Mouse (Mus musculus): ENCODE data around the gene Ptch2. TPM values are rescaled to one million over a fixed set of nuclear protein-coding genes. Genes with fewer than 3 reads are reported as not detected.

Ptch2 gene
- total and polyA plus RNA-seq, 3 experiments: 0.33 TPM; not detected in 2

DNA sequence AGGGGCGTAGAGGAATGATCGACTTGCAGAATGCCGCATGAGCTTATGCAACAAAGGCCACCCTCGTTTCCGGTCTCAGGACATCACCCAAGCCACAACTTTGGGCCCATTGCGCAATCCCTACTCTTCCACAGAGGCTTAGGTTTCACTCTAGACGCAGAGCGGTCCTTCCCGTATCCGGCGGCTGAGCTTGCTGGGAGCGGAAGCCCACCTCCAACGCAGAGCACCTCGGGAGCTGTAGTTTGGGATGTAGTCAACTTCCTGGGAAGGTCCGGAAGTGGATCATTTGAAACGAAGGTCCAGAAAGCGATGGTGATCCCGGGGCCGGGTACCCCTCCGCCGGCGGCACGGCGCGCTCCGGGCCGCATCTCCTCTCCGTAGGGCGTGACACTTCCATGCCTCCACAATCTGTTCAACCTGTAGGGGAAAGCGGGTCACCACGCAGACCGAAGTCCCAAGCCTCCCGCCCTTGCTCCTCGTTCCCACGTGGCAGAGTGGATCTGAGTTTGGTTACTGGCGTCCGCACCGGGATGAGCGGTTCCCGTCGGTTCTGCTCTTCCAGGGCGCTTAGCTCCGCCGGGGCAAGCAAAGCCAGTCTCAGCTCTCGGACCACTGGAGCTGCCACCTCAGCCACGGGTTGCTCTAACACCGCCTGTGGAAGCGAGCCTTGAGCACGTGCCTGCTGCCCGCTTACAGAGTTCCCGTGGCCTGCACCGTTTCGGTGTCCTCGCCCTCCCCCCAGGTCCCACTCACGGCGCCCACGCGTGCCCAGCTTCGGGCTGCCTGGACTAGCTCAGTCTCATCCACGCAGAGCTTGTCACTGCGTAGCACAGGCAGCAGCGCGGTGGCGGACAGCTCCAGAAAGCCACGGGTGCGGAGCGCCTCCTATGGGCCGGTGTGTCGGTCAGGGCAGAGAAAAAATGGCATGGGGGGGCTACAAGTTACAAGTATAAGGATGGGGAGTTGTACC, 24.9 kb downstream of the Ptch2 start (continued):
- TF ChIP-seq CTCF (IDR thresholded peaks at IDR 0.05 in 2 of 3, conservative IDR thresholded peaks at IDR 0.05 in 1 of 3; ENCODE audit: control insufficient read depth in 1 of 3, insufficient read depth in 1 of 3, low read depth in 2 of 3, low read length in 3 of 3, poor library complexity in 1 of 3, severe bottlenecking in 1 of 3): peak; percentile 66 to 90 (median 86)
- no peak for TF ChIP-seq POLR2AphosphoS5 (IDR thresholded peaks at IDR 0.05; ENCODE audit: borderline replicate concordance, low read depth, low read length)
- peak; percentile 100 for TF ChIP-seq ELF1 (IDR thresholded peaks at IDR 0.05; ENCODE audit: low read depth, low read length)
- TF ChIP-seq SMC3 (IDR thresholded peaks at IDR 0.05; ENCODE audit: low read depth, low read length): peak; percentile 32; the same call in 1 of the 2 replicates
- peak; percentile 94 for TF ChIP-seq MXI1 (IDR thresholded peaks at IDR 0.05; ENCODE audit: low read depth, low read length)
- TF ChIP-seq UBTF (IDR thresholded peaks at IDR 0.05; ENCODE audit: borderline replicate concordance, insufficient read depth, low read depth, low read length): no peak
- peak; percentile 96 for TF ChIP-seq TBP (IDR thresholded peaks at IDR 0.05; ENCODE audit: low read depth, low read length)
- TF ChIP-seq ZNF384 (IDR thresholded peaks at IDR 0.05; ENCODE audit: low read depth, low read length): peak; percentile 66
- no peak for TF ChIP-seq MEF2A (IDR thresholded peaks at IDR 0.05; ENCODE audit: extremely low read depth, insufficient replicate concordance, low read depth, low read length, poor library complexity, severe bottlenecking)
- no peak for TF ChIP-seq GATA1 (IDR thresholded peaks at IDR 0.05; ENCODE audit: low read depth, low read length)
- no peak for TF ChIP-seq ZC3H11A (IDR thresholded peaks at IDR 0.05; ENCODE audit: low read depth, low read length)
- no peak for TF ChIP-seq MYB (IDR thresholded peaks at IDR 0.05; ENCODE audit: low read depth, low read length)
- TF ChIP-seq POLR2A (IDR thresholded peaks at IDR 0.05; ENCODE audit: control insufficient read depth in 1 of 2, insufficient read depth in 1 of 2, low read depth in 1 of 2, low read length in 2 of 2, poor library complexity in 1 of 2): peak; percentile 69 to 96

DNA sequence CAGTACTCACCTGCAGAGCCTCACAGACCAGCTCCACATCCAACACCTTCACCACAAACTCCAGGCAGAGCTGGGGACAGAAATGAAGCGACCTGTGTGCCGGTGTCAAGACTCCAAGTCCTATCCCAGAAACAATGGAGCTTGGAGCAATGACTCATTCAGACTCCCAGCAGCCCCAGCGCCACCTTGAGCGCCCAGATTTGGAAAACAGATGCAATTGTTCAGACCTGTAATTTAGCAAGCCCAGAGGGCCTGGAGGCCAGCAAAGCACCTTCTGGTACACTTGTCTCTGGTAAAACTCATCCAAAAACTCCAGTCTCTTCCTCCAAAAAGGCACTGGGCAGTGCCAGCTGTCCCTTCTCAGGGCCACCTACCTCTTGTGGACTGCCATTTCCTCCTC, 26.3 kb downstream of the Ptch2 start:
- no peak overlapping the region for H3K27ac ChIP-seq (ENCODE audit: control insufficient read depth, low read depth, low read length)
- H3K27me3 ChIP-seq (ENCODE audit: control insufficient read depth in 1 of 2, insufficient read depth in 2 of 2, low read length in 2 of 2): no peaks in the 10 kb centered on the region
- peaks cover 13% of the 10 kb centered on the region for H3K79me2 ChIP-seq (ENCODE audit: control insufficient read depth, insufficient read depth, low read length, poor library complexity)
- H3K4me1 ChIP-seq (ENCODE audit: control insufficient read depth in 1 of 2, insufficient read depth in 2 of 2, low read length in 2 of 2): peaks cover 4 to 35% of the 10 kb centered on the region in 2 experiments
- no peak for TF ChIP-seq GATA1 (IDR thresholded peaks at IDR 0.05; ENCODE audit: low read depth, low read length)
- TF ChIP-seq SMC3 (IDR thresholded peaks at IDR 0.05; ENCODE audit: low read depth, low read length): no peak
- no peak for TF ChIP-seq MEF2A (IDR thresholded peaks at IDR 0.05; ENCODE audit: extremely low read depth, insufficient replicate concordance, low read depth, low read length, poor library complexity, severe bottlenecking)
- no peak for TF ChIP-seq EP300 (IDR thresholded peaks at IDR 0.05; ENCODE audit: low read depth in 1 of 2, low read length in 2 of 2)
- no peak for TF ChIP-seq ZC3H11A (IDR thresholded peaks at IDR 0.05; ENCODE audit: low read depth, low read length)
- TF ChIP-seq RAD21 (IDR thresholded peaks at IDR 0.05; ENCODE audit: low read depth, low read length): no peak
- no peak for TF ChIP-seq ELF1 (IDR thresholded peaks at IDR 0.05; ENCODE audit: low read depth, low read length)
- no peak for TF ChIP-seq JUND (IDR thresholded peaks at IDR 0.05; ENCODE audit: low read depth, low read length)
- no peak for TF ChIP-seq TBP (IDR thresholded peaks at IDR 0.05; ENCODE audit: low read depth, low read length)
- TF ChIP-seq ZNF384 (IDR thresholded peaks at IDR 0.05; ENCODE audit: low read depth, low read length): no peak
- no peak for TF ChIP-seq ZKSCAN1 (IDR thresholded peaks at IDR 0.05; ENCODE audit: low read depth, low read length)
- TF ChIP-seq MAFK (IDR thresholded peaks at IDR 0.05; ENCODE audit: borderline replicate concordance, low read depth, low read length): no peak
- TF ChIP-seq USF2 (IDR thresholded peaks at IDR 0.05; ENCODE audit: borderline replicate concordance in 1 of 2, insufficient read depth in 1 of 2, low read depth in 1 of 2, low read length in 2 of 2): no peak
- TF ChIP-seq RCOR1 (IDR thresholded peaks at IDR 0.05; ENCODE audit: low read depth, low read length): no peak
- peaks cover 0 to 33% of the 10 kb centered on the region in 2 experiments; a peak in 2 of 4 replicates for H3K36me3 ChIP-seq (ENCODE audit: control insufficient read depth in 1 of 2, insufficient read depth in 2 of 2, low read length in 2 of 2)
- H3K4me3 ChIP-seq (ENCODE audit: control insufficient read depth in 1 of 2, insufficient read depth in 1 of 2, low read depth in 2 of 2, low read length in 2 of 2): no peak overlapping the region
- H3K9me3 ChIP-seq (replicated peaks; ENCODE audit: insufficient read depth, low read length): no peaks in the 10 kb centered on the region
- no peak overlapping the region for H3K9ac ChIP-seq (ENCODE audit: control insufficient read depth, low read depth, low read length, poor library complexity, severe bottlenecking)
- DNase-seq (ENCODE audit: low read depth, low spot score): no peak

Measured in MEL (cell line).